Mouse (Mus musculus): ENCODE data around the gene Nphp4. TPM values are rescaled to one million over a fixed set of nuclear protein-coding genes. Genes with fewer than 3 reads are reported as not detected.
"Not testable (repeated sequence)": the region's sequence is repeated elsewhere in the genome, so short reads cannot be mapped to it uniquely, and the experiment has no call there.

Nphp4 gene
- polyA plus RNA-seq, 1 experiment from 2014 or later = 1.3 TPM

GRCm38 (mm10) chr4:152555806-152556205 is 79.3 kb downstream of the Nphp4 start:
- not testable (repeated sequence) for DNase-seq (ENCODE audit: low spot score)

- no peak for DNase-seq (ENCODE audit: low spot score)
Observed at GRCm38 (mm10) chr4:152558246-152558645, 81.7 kb downstream of the Nphp4 start.

- no peak for DNase-seq (ENCODE audit: low spot score)
Observed at GRCm38 (mm10) chr4:152568006-152568405, 91.5 kb downstream of the Nphp4 start.

GRCm38 (mm10) chr4:152568662-152569395 is 92.3 kb downstream of the Nphp4 start:
- DNase-seq (ENCODE audit: low spot score) = no peak

- no peak for DNase-seq (ENCODE audit: low spot score)
Observed at GRCm38 (mm10) chr4:152574266-152574665, 97.8 kb downstream of the Nphp4 start.

GRCm38 (mm10) chr4:152576826-152577225 is 100.3 kb downstream of the Nphp4 start:
- DNase-seq (ENCODE audit: low spot score) = no peak

- no peak for DNase-seq (ENCODE audit: low spot score)
Observed at GRCm38 (mm10) chr4:152579956-152580355, 103.5 kb downstream of the Nphp4 start.

GRCm38 (mm10) chr4:152582206-152582605 is 105.7 kb downstream of the Nphp4 start:
- no peak for DNase-seq (ENCODE audit: low spot score)

- no peak for DNase-seq (ENCODE audit: low spot score)
Observed at GRCm38 (mm10) chr4:152583616-152584015, 107.1 kb downstream of the Nphp4 start.

- no peak for DNase-seq (ENCODE audit: low spot score)
Observed at GRCm38 (mm10) chr4:152585526-152585925, 109.0 kb downstream of the Nphp4 start.

- DNase-seq (ENCODE audit: low spot score) = no peak
Observed at GRCm38 (mm10) chr4:152586175-152586574, 109.7 kb downstream of the Nphp4 start.

GRCm38 (mm10) chr4:152604285-152604684 is 127.8 kb downstream of the Nphp4 start:
- no peak for DNase-seq (ENCODE audit: low spot score)

GRCm38 (mm10) chr4:152609196-152609595 is 132.7 kb downstream of the Nphp4 start:
- DNase-seq (ENCODE audit: low spot score) = no peak

GRCm38 (mm10) chr4:152610026-152610425 is 133.5 kb downstream of the Nphp4 start:
- DNase-seq (ENCODE audit: low spot score) = no peak

Other genes with a start within 250 kb of the Nphp4 start
- 1.2 and 1.4 TPM in 2 replicates for gene Gpr153, start 202.5 kb upstream of the Nphp4 start, polyA plus RNA-seq (2015; fragmentation: Nextera tagmentation; extraction: Ambion mirVana)
- 0.07 TPM in 1 of 2 replicates, not detected in the other for gene Hes3, start 185.0 kb upstream of the Nphp4 start, polyA plus RNA-seq (2015; fragmentation: Nextera tagmentation; extraction: Ambion mirVana)
- gene Icmt, start 179.5 kb upstream of the Nphp4 start, polyA plus RNA-seq (2015; fragmentation: Nextera tagmentation; extraction: Ambion mirVana) = 19.2 and 19.7 TPM in 2 replicates
- gene Rnf207, start 157.7 kb upstream of the Nphp4 start, polyA plus RNA-seq (2015; fragmentation: Nextera tagmentation; extraction: Ambion mirVana) = 0.09 TPM in 1 of 2 replicates, not detected in the other
- gene Rpl22, start 151.0 kb upstream of the Nphp4 start, polyA plus RNA-seq (2015; fragmentation: Nextera tagmentation; extraction: Ambion mirVana) = 557 and 592 TPM in 2 replicates
- 0.03 and 0.07 TPM in 2 replicates for gene Chd5, start 138.1 kb upstream of the Nphp4 start, polyA plus RNA-seq (2015; fragmentation: Nextera tagmentation; extraction: Ambion mirVana)
- 75.7 and 83.1 TPM in 2 replicates for gene Kcnab2, start 1.2 kb downstream of the Nphp4 start, polyA plus RNA-seq (2015; fragmentation: Nextera tagmentation; extraction: Ambion mirVana)